Mouse (Mus musculus) megakaryocyte, embryonic 14.5 days (primary cell): ENCODE measurements around the gene Ntm. TPM values are rescaled to one million over a fixed set of nuclear protein-coding genes. Genes with fewer than 3 reads are reported as not detected.

Source experiments
- H3K27me3 ChIP-seq: replicated peaks from 2 replicates; pipeline ENCODE3; 2012; ENCODE audit warnings: inconsistent platforms
- H3K36me3 ChIP-seq: replicated peaks from 2 replicates; pipeline ENCODE3; 2012; ENCODE audit warnings: low read length, inconsistent platforms, mixed read lengths
- H3K4me1 ChIP-seq: 2 replicates; pipeline ENCODE4 v1.6.1; 2012; ENCODE audit warnings: inconsistent platforms
- H3K4me3 ChIP-seq: replicated peaks from 2 replicates; pipeline ENCODE3; 2012; ENCODE audit warnings: moderate library complexity, mild to moderate bottlenecking, inconsistent platforms
- H3K9me3 ChIP-seq: 2 replicates; pipeline ENCODE4 v1.6.1; 2012; ENCODE audit warnings: inconsistent platforms
- FLI1 ChIP-seq: IDR thresholded peaks from 2 replicates; pipeline ENCODE4 v1.6.1; 2012; ENCODE audit warnings: low read length, inconsistent platforms, mixed read lengths
- GATA1 ChIP-seq: IDR thresholded peaks from 3 replicates; pipeline ENCODE4 v1.6.1; 2012; ENCODE audit warnings: mixed read lengths, low read length, inconsistent platforms, borderline replicate concordance
- polyA plus RNA-seq: library from polyadenylated mRNA; stranded (reverse); fragments of >175 nt; gene quantifications from 2 replicates; pipeline ENCODE4 v1.2.3, GENCODE M21; 2012; ENCODE audit warnings: low replicate concordance; ENCODE audit not compliant: insufficient read depth

Ntm gene
- polyA plus RNA-seq, 1 experiment = not detected

GRCm38 (mm10) chr9:29473418-29473817 is 489.5 kb downstream of the Ntm start:
- TF ChIP-seq GATA1 = no peak
- TF ChIP-seq FLI1 = no peak
- H3K4me3 ChIP-seq = no peak overlapping the region
- H3K4me1 ChIP-seq = no peaks in the 10 kb centered on the region
- H3K27me3 ChIP-seq = no peaks in the 10 kb centered on the region
- no peaks in the 10 kb centered on the region for H3K36me3 ChIP-seq
- H3K9me3 ChIP-seq = no peaks in the 10 kb centered on the region

DNA sequence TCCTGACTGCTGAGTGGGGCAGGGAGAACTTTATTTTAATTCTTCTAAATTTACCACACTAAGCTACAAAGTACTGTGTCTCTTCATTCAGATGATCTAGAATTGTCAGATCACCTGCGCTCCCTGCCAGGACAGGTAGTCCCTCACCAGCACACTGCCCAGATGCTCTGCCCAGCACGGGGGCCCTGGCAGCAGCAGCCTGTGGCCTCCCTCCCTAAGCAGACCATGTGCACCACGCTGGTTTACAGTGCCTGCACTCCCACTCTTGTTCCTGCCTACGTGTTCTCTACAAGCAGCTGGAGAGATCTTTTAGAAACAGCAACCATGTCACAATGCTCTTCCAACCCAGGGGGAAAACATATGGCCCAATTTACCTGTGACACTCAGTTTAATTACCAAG is 490.7 kb downstream of the Ntm start:
- Histone ChIP-seq H3K9me3 (no peaks in the 10 kb centered on the region), H3K36me3 (no peaks in the 10 kb centered on the region), H3K4me3 (no peak overlapping the region), H3K4me1 (no peaks in the 10 kb centered on the region), H3K27me3 (no peaks in the 10 kb centered on the region)
- TF ChIP-seq FLI1 (no peak), GATA1 (no peak)

GRCm38 (mm10) chr9:29464756-29465155 is 498.2 kb downstream of the Ntm start:
- Histone ChIP-seq H3K4me3 (no peak overlapping the region), H3K36me3 (no peaks in the 10 kb centered on the region), H3K9me3 (no peaks in the 10 kb centered on the region), H3K4me1 (no peaks in the 10 kb centered on the region), H3K27me3 (no peaks in the 10 kb centered on the region)
- TF ChIP-seq GATA1 (no peak), FLI1 (no peak)

GRCm38 (mm10) chr9:29462970-29463593 is 499.9 kb downstream of the Ntm start:
- TF ChIP-seq GATA1 (no peak), FLI1 (no peak)
- H3K4me3 ChIP-seq = no peak overlapping the region
- no peaks in the 10 kb centered on the region for H3K4me1 ChIP-seq
- no peaks in the 10 kb centered on the region for H3K9me3 ChIP-seq
- no peaks in the 10 kb centered on the region for H3K27me3 ChIP-seq
- no peaks in the 10 kb centered on the region for H3K36me3 ChIP-seq

DNA sequence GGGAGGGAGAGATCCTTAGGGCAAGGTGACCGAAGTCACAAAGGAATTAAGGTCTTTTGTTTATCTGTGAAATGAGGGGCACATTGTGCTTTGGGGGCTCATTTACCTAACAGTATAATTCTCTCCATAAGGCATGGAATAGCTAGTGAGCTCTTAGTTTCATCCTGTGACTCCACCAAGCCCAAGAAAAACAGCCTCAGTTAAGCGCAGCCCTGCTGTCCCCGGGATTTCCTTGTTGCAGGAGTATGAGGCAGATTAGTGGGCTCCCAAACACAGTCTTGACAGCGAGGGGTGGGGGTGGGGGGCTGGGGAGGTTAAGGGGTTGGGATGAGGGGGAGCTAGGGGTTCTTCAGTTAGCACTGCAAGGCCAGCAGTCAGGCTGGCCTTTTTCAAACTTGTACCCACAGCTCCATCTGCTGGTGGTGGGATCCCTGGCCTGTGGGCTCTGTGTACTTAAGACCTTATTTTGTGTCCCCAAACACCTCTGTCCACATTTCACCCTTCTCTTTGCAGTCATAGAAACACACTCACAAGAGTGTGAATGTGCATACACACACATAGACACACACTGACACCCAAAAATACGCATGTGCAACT is 504.9 kb downstream of the Ntm start:
- no peak for TF ChIP-seq GATA1
- no peak for TF ChIP-seq FLI1
- no peaks in the 10 kb centered on the region for H3K4me1 ChIP-seq
- no peaks in the 10 kb centered on the region for H3K36me3 ChIP-seq
- H3K27me3 ChIP-seq = no peaks in the 10 kb centered on the region
- no peak overlapping the region for H3K4me3 ChIP-seq
- H3K9me3 ChIP-seq = no peaks in the 10 kb centered on the region

- no peaks in the 10 kb centered on the region for H3K9me3 ChIP-seq
- H3K36me3 ChIP-seq = no peaks in the 10 kb centered on the region
- H3K4me1 ChIP-seq = no peaks in the 10 kb centered on the region
- H3K4me3 ChIP-seq = no peak overlapping the region
- TF ChIP-seq FLI1 = no peak
- TF ChIP-seq GATA1 = no peak
- H3K27me3 ChIP-seq = no peaks in the 10 kb centered on the region
These were observed 506.9 kb downstream of the Ntm start for GRCm38 (mm10) chr9:29456014-29456413.

DNA sequence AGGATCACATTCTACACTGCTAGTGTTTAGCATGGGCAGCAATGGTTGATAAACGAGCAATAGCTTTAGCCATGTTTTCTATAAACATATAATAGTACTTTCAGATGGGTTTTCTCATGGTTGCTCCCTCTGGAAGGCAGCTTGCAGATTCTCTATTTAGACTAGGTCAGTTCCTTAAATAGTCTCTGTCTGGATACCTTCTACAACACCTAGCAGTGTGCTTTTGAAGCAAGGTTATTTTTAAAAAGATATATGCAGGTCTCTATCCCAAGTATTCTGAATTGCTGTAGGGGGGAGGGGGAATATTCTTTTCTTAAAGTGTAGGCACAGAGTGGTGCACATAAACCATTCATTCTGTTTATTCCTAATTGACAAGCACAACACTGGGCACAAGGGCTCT is 511.7 kb downstream of the Ntm start:
- Histone ChIP-seq H3K4me3 (no peak overlapping the region), H3K4me1 (no peaks in the 10 kb centered on the region), H3K36me3 (no peaks in the 10 kb centered on the region), H3K9me3 (no peaks in the 10 kb centered on the region), H3K27me3 (no peaks in the 10 kb centered on the region)
- TF ChIP-seq GATA1 = no peak
- TF ChIP-seq FLI1 = no peak

DNA sequence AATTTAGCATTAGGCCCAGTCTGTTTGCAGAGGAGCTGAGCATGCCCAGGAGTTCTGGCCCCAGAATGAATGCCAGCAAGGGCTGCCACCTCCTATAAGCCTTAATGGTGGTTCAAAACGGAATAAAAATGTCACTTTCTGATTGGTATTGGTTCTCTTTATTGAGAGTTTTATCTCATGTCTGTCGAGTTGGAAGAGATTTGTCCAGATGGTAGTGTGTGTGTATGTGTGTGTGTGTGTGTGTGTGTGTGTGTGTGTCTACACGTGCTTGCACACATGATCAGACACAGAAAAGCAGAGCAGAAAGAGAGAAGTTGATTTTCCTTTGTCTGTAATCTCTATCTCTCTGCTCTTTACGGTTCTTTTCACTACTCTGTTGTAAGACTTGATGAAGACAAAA is 518.9 kb downstream of the Ntm start:
- Histone ChIP-seq H3K36me3 (no peaks in the 10 kb centered on the region), H3K4me1 (no peaks in the 10 kb centered on the region), H3K4me3 (no peak overlapping the region), H3K27me3 (no peaks in the 10 kb centered on the region), H3K9me3 (peaks cover 3% of the 10 kb centered on the region; the same call in 1 of the 2 replicates)
- TF ChIP-seq FLI1 = no peak
- TF ChIP-seq GATA1 = no peak

DNA sequence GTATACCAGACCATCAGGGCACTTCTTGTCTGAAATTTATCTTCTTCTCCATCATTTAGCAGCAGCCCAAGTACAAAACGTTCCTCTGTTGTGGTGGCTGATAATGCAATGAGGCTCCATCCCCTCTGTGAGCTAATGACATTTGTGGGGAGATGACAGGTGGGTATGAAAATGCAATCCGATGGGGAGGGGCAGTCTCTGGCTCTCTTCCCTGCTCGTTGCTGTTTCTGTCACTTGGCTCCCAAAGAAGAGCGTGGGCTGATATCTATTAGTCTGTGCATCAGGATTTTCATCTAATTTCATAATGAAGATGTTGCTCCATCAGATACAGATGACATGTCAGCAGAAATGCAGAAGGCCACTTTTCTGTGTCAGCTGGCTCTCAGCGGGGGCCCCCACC is 523.5 kb downstream of the Ntm start:
- TF ChIP-seq FLI1 (no peak), GATA1 (no peak)
- H3K36me3 ChIP-seq = no peaks in the 10 kb centered on the region
- no peaks in the 10 kb centered on the region for H3K27me3 ChIP-seq
- no peaks in the 10 kb centered on the region for H3K4me1 ChIP-seq
- H3K4me3 ChIP-seq = no peak overlapping the region
- peaks cover 3% of the 10 kb centered on the region; the same call in 1 of the 2 replicates for H3K9me3 ChIP-seq

- H3K27me3 ChIP-seq = no peaks in the 10 kb centered on the region
- H3K9me3 ChIP-seq = peaks cover 8% of the 10 kb centered on the region; the same call in 1 of the 2 replicates
- H3K4me3 ChIP-seq = no peak overlapping the region
- TF ChIP-seq FLI1 (no peak), GATA1 (no peak)
- no peaks in the 10 kb centered on the region for H3K36me3 ChIP-seq
- H3K4me1 ChIP-seq = no peaks in the 10 kb centered on the region
These were observed 528.3 kb downstream of the Ntm start for GRCm38 (mm10) chr9:29434611-29435010.
